Mouse (Mus musculus): ENCODE measurements around the gene Erf. TPM values are rescaled to one million over a fixed set of nuclear protein-coding genes. Genes with fewer than 3 reads are reported as not detected.
"Not testable (repeated sequence)": the region's sequence is repeated elsewhere in the genome, so short reads cannot be mapped to it uniquely, and the experiment has no call there.

The Erf gene
- total RNA-seq, 2 experiments from 2014 or later: 38.1 to 39.5 TPM

- DNase-seq (ENCODE audit: low spot score in 2 of 2): peak; percentile 97 to 99
Observed at GRCm38 (mm10) chr7:25267751-25268463, 17.3 kb upstream of the Erf start.

- peak; percentile 98 for DNase-seq (ENCODE audit: low spot score in 2 of 2)
Observed at GRCm38 (mm10) chr7:25267301-25267750, 16.8 kb upstream of the Erf start, which contains the start of gene Cic. TSS of gene Cic (plus strand) at chr7:25267704.

- DNase-seq (ENCODE audit: low spot score in 2 of 2): no peak
Observed at GRCm38 (mm10) chr7:25266180-25266962, 15.8 kb upstream of the Erf start.

GRCm38 (mm10) chr7:25265743-25266142 lies 15.2 kb upstream of the Erf start:
- DNase-seq (ENCODE audit: low spot score in 2 of 2): not testable (repeated sequence)

GRCm38 (mm10) chr7:25263968-25264870 lies 13.7 kb upstream of the Erf start:
- no peak for DNase-seq (ENCODE audit: low spot score in 2 of 2)

- no peak for DNase-seq (ENCODE audit: low spot score in 2 of 2)
Observed at GRCm38 (mm10) chr7:25261896-25262295, 11.3 kb upstream of the Erf start.

GRCm38 (mm10) chr7:25251822-25252221 lies 1.3 kb upstream of the Erf start:
- DNase-seq (ENCODE audit: low spot score in 2 of 2): peak in 1 of 2 experiments; percentile 23

GRCm38 (mm10) chr7:25251071-25251791 lies 670 bp upstream of the Erf start:
- DNase-seq (ENCODE audit: low spot score in 2 of 2): peak; percentile 68 to 74

- DNase-seq (ENCODE audit: low spot score in 2 of 2): peak; percentile 75 to 79
Observed at GRCm38 (mm10) chr7:25249314-25250140, 1.0 kb downstream of the Erf start.

- DNase-seq (ENCODE audit: low spot score in 2 of 2): no peak
Observed at GRCm38 (mm10) chr7:25248846-25249313, 1.7 kb downstream of the Erf start.

GRCm38 (mm10) chr7:25248018-25248647 lies 2.4 kb downstream of the Erf start:
- DNase-seq (ENCODE audit: low spot score in 2 of 2): peak; percentile 78 to 81

- DNase-seq (ENCODE audit: low spot score in 2 of 2): peak in 1 of 2 experiments; percentile 32
Observed at GRCm38 (mm10) chr7:25247498-25247897, 3.1 kb downstream of the Erf start.

GRCm38 (mm10) chr7:25246759-25247137 lies 3.8 kb downstream of the Erf start:
- DNase-seq (ENCODE audit: low spot score in 2 of 2): no peak

- peak; percentile 88 to 91 for DNase-seq (ENCODE audit: low spot score in 2 of 2)
Observed at GRCm38 (mm10) chr7:25246079-25246758, 4.3 kb downstream of the Erf start.

GRCm38 (mm10) chr7:25244562-25245369 lies 5.8 kb downstream of the Erf start:
- DNase-seq (ENCODE audit: low spot score in 2 of 2): no peak

- DNase-seq (ENCODE audit: low spot score in 2 of 2): no peak
Observed at GRCm38 (mm10) chr7:25243361-25243760, 7.2 kb downstream of the Erf start.

GRCm38 (mm10) chr7:25241062-25241461 lies 9.5 kb downstream of the Erf start:
- peak; percentile 72 to 77 for DNase-seq (ENCODE audit: low spot score in 2 of 2)

- no peak for DNase-seq (ENCODE audit: low spot score in 2 of 2)
Observed at GRCm38 (mm10) chr7:25240631-25241030, 9.9 kb downstream of the Erf start.
